Mouse (Mus musculus) neural tube, embryonic 11.5 days (tissue): ENCODE data around the gene Il10. TPM values are rescaled to one million over a fixed set of nuclear protein-coding genes. Genes with fewer than 3 reads are reported as not detected.

ENCODE experiments used
- ATAC-seq: fragments of 200-750 bp; cut with Nextera tagmentation; 2 replicates; pipeline ENCODE4 v1.8.0; 2017; ENCODE audit warnings: moderate number of reproducible peaks, mild to moderate bottlenecking, moderate TSS enrichment, moderate library complexity; ENCODE audit not compliant: insufficient read depth, low FRiP score, low TSS enrichment
- DNase-seq: peaks from one replicate; pipeline ENCODE4 v3.0.0-alpha.2; 2015; ENCODE audit warnings: low spot score
- H3K27ac ChIP-seq: fragments of 300-500 bp; sonication (generic); 2 replicates; pipeline ENCODE4 v1.5.1; 2014; ENCODE audit warnings: low read depth, mild to moderate bottlenecking, low read length
- H3K27me3 ChIP-seq: fragments of 300-500 bp; sonication (generic); 2 replicates; pipeline ENCODE4 v1.6.1; 2014; ENCODE audit warnings: mild to moderate bottlenecking, low read length, mixed read lengths; ENCODE audit not compliant: control insufficient read depth, insufficient read depth
- H3K36me3 ChIP-seq: fragments of 300-500 bp; sonication (generic); 2 replicates; pipeline ENCODE4 v1.6.1; 2014; ENCODE audit warnings: mild to moderate bottlenecking, low read length, moderate library complexity, mixed read lengths; ENCODE audit not compliant: control insufficient read depth, insufficient read depth
- H3K4me1 ChIP-seq: fragments of 300-500 bp; sonication (generic); 2 replicates; pipeline ENCODE4 v1.6.1; 2014; ENCODE audit warnings: low read length, mixed read lengths; ENCODE audit not compliant: control insufficient read depth, insufficient read depth
- H3K4me2 ChIP-seq: fragments of 300-500 bp; sonication (generic); 2 replicates; pipeline ENCODE4 v1.6.1; 2014; ENCODE audit warnings: low read depth, mild to moderate bottlenecking, moderate library complexity
- H3K4me3 ChIP-seq: fragments of 300-500 bp; sonication (generic); 2 replicates; pipeline ENCODE4 v1.5.1; 2014; ENCODE audit warnings: low read depth, low read length
- H3K9ac ChIP-seq: fragments of 300-500 bp; sonication (generic); 2 replicates; pipeline ENCODE4 v1.6.1; 2014; ENCODE audit warnings: mild to moderate bottlenecking, low read length
- H3K9me3 ChIP-seq: fragments of 300-500 bp; sonication (generic); 2 replicates; pipeline ENCODE4 v1.6.1; 2016; ENCODE audit warnings: low read length; ENCODE audit not compliant: control insufficient read depth
- WGBS: fragments of 180-500 bp; shearing (Covaris S2); extraction: QIAGEN DNeasy Blood & Tissue Kit; methylation state at CpG from one replicate; pipeline ENCODE4 v1.1.7; 2014; 5-methylcytosine and 5-hydroxymethylcytosine counted together
- polyA plus RNA-seq: library from polyadenylated mRNA; unstranded; fragments of >200 nt; fragmentation: Nextera tagmentation; extraction: Ambion mirVana; gene quantifications from 2 replicates; pipeline ENCODE4 v1.2.1, GENCODE M21; 2014

Gene Il10
- polyA plus RNA-seq, 1 experiment from 2014 or later: not detected

DNA sequence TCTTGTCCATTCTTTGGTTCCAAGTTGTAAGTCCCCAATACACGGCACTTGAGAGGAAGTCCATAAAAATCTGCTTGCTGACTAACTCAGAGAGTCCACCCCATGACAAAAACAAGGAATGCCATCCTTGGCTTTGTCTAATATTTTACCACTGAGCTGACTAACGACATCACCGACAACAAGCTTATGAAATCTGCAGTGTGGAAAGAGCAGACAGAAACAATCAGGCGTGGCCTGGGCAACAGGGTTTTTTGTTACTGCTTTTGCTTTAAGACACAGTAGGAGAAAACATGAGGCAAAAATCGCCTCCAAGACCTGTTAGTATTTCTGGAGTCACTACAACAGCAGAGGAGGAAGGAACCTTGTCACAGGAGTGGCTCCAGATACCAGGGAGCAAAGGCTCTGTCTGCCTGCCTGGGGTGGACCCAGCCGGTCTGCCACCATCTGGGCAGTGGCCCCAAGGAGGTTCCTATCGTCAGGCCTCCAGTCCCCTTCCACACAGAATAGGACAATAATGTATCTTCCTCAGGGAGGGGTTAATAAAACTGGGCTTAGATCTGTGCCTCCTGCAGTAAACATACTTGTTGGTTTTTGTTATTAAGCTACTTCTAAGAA lies 52.8 kb downstream of the Il10 start:
- Histone ChIP-seq H3K4me1 (peaks cover 5% of the 10 kb centered on the region; the same call in 1 of the 2 replicates), H3K4me2 (no peak overlapping the region), H3K27ac (no peak overlapping the region), H3K9ac (no peak overlapping the region), H3K4me3 (no peak overlapping the region), H3K27me3 (no peaks in the 10 kb centered on the region), H3K36me3 (no peaks in the 10 kb centered on the region), H3K9me3 (no peaks in the 10 kb centered on the region)
- no peak for DNase-seq
- 89% methylated on average over 7 of the region's 7 CpGs for WGBS
- ATAC-seq: no peak

DNA sequence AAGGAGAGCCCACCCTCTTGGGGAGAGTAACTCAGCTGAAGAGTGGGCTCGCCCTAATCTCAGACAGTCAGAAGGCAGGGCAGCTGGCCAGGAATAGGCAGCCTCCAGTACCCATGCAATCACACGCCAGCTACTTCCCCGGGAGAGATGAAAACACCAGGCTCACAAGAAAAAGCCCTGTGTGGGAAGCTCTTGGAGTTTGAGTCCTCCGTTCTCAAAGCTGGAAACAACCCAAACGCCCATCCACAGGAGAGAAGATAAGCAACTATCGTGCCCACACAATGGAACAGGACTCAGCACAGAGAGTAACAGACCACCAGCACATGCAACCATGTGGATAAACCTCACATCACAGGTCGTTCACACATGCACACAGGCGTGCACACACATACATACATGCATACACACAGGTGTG lies 54.9 kb downstream of the Il10 start:
- H3K27ac ChIP-seq: no peak overlapping the region
- no peak overlapping the region for H3K9ac ChIP-seq
- H3K9me3 ChIP-seq: no peaks in the 10 kb centered on the region
- ATAC-seq: no peak
- H3K4me3 ChIP-seq: no peak overlapping the region
- no peaks in the 10 kb centered on the region for H3K27me3 ChIP-seq
- no peak for DNase-seq
- peaks cover 5% of the 10 kb centered on the region; the same call in 1 of the 2 replicates for H3K4me1 ChIP-seq
- 95% methylated on average over 8 of the region's 8 CpGs for WGBS
- H3K36me3 ChIP-seq: no peaks in the 10 kb centered on the region
- H3K4me2 ChIP-seq: no peak overlapping the region

Other genes with a start within 250 kb of the Il10 start
- 0.14 TPM in 1 of 2 replicates, not detected in the other for gene Fcamr, start 218.9 kb upstream of the Il10 start, polyA plus RNA-seq
- gene Pigr, start 193.2 kb upstream of the Il10 start, polyA plus RNA-seq: not detected in 2 replicates
- not detected in 2 replicates for gene Fcmr, start 154.2 kb upstream of the Il10 start, polyA plus RNA-seq
- not detected in 2 replicates for gene Il24, start 132.4 kb upstream of the Il10 start, polyA plus RNA-seq
- not detected in 2 replicates for gene Il20, start 108.4 kb upstream of the Il10 start, polyA plus RNA-seq
- 0.23 TPM in 1 of 2 replicates, not detected in the other for gene Il19, start 79.7 kb upstream of the Il10 start, polyA plus RNA-seq
- gene Mapkapk2, start 78.0 kb downstream of the Il10 start, polyA plus RNA-seq: 36.5 and 39.7 TPM in 2 replicates
- 10.4 and 11.3 TPM in 2 replicates for gene Dyrk3, start 118.5 kb downstream of the Il10 start, polyA plus RNA-seq
- gene Eif2d, start 133.3 kb downstream of the Il10 start, polyA plus RNA-seq: 55.0 and 58.5 TPM in 2 replicates
- 1.2 and 1.4 TPM in 2 replicates for gene Rassf5, start 225.4 kb downstream of the Il10 start, polyA plus RNA-seq